Mouse (Mus musculus) cerebellum, adult 2 months (tissue): ENCODE measurements around the gene Kiss1r. TPM values are rescaled to one million over a fixed set of nuclear protein-coding genes. Genes with fewer than 3 reads are reported as not detected.

ENCODE experiments used
- DNase-seq, 2 experiments: peaks; one replicate each; pipeline ENCODE4 v3.0.0; 2021
- H3K27ac ChIP-seq: fragments of 200-500 bp; 2 replicates; pipeline ENCODE4 v1.5.1; 2012; ENCODE audit warnings: low read length, control low read depth, inconsistent platforms; ENCODE audit not compliant: insufficient read depth
- H3K27me3 ChIP-seq: fragments of 200-500 bp; 2 replicates; pipeline ENCODE4 v1.6.1; 2012; ENCODE audit warnings: inconsistent platforms, mild to moderate bottlenecking, low read length, moderate library complexity; ENCODE audit not compliant: control insufficient read depth, insufficient read depth
- H3K4me1 ChIP-seq: fragments of 200-500 bp; 2 replicates; pipeline ENCODE4 v1.6.1; 2011; ENCODE audit warnings: low read length; ENCODE audit not compliant: control insufficient read depth, insufficient read depth
- H3K4me3 ChIP-seq: fragments of 200-500 bp; replicated peaks from 2 replicates; pipeline ENCODE3; 2011; ENCODE audit warnings: mild to moderate bottlenecking, low read depth, low read length, control low read depth; ENCODE audit not compliant: insufficient read depth
- CTCF ChIP-seq: fragments of 200-500 bp; IDR thresholded peaks from 2 replicates; pipeline ENCODE4 v1.5.1; 2011; ENCODE audit warnings: low read depth, mild to moderate bottlenecking, control low read depth, low read length, moderate library complexity, borderline replicate concordance; ENCODE audit not compliant: insufficient read depth
- POLR2A ChIP-seq: fragments of 200-500 bp; IDR thresholded peaks from 2 replicates; pipeline ENCODE4 v1.6.1; 2011; ENCODE audit warnings: low read length, control low read depth, borderline replicate concordance; ENCODE audit not compliant: insufficient read depth
- WGBS: fragments of 180-500 bp; shearing (Covaris S2); methylation state at CpG from one replicate; pipeline ENCODE4 v1.1.7; 2018; 5-methylcytosine and 5-hydroxymethylcytosine counted together
- polyA plus RNA-seq: library from polyadenylated mRNA; depleted of rRNA; stranded (reverse); fragments of >200 nt; gene quantifications from 2 replicates; pipeline ENCODE4 v1.2.3, GENCODE M21; 2012

Kiss1r gene
- polyA plus RNA-seq, 1 experiment = 12.8 TPM

- Histone ChIP-seq H3K27ac (no peak overlapping the region), H3K4me1 (peaks cover 10% of the 10 kb centered on the region), H3K4me3 (no peak overlapping the region), H3K27me3 (no peaks in the 10 kb centered on the region)
- TF ChIP-seq POLR2A (no peak), CTCF (no peak)
- 91% methylated on average over 1 of the region's 1 CpGs for WGBS
- no peak for DNase-seq
Measured at GRCm38 (mm10) chr10:79942988-79943387, 26.2 kb downstream of the Kiss1r start.

GRCm38 (mm10) chr10:79943471-79943901 lies 26.7 kb downstream of the Kiss1r start:
- Histone ChIP-seq H3K27me3 (no peaks in the 10 kb centered on the region), H3K27ac (no peak overlapping the region), H3K4me1 (peaks cover 5% of the 10 kb centered on the region), H3K4me3 (no peak overlapping the region)
- no peak for DNase-seq
- 79% methylated on average over 9 of the region's 9 CpGs for WGBS
- no peak for TF ChIP-seq CTCF
- no peak for TF ChIP-seq POLR2A

DNA sequence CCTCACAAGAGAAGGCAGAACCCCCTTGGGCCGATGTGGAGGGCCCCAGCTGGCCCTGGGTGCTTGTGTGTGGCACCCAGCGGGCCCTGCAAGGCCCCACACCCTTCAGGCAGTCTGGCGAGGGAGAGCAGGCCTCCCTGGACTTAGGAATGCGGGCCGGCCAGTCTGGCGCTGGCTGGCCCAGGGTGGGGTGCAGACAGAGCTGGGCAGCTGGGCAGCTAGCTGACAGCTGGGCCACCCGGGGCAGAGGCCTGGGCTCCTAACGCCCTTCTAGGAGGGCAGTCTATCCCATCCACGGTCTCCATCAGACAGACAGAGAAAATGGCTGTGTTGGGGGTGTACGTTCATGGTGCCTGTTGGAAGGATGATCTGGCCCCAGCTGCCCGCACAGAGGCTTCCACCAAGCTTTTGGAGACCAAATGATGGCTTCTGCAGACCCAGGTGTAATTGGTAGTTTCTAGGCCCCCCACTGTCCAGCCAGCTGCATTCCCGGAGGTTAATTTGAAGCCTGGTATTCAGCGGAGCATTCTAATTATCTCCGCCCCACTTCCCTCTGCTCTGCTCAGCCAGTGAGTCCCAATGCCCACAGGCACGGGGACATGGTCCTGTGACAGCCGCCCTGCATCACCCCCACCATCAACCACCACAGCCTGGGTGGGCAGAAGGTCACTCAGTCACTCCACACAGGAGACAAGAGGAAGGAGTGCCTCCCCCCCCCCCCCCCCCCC lies 28.9 kb downstream of the Kiss1r start:
- Histone ChIP-seq H3K27me3 (no peaks in the 10 kb centered on the region), H3K4me3 (no peak overlapping the region), H3K27ac (no peak overlapping the region), H3K4me1 (peaks cover 5% of the 10 kb centered on the region)
- WGBS = 37% methylated on average over 16 of the region's 16 CpGs
- no peak for TF ChIP-seq POLR2A
- TF ChIP-seq CTCF = no peak
- DNase-seq = no peak

DNA sequence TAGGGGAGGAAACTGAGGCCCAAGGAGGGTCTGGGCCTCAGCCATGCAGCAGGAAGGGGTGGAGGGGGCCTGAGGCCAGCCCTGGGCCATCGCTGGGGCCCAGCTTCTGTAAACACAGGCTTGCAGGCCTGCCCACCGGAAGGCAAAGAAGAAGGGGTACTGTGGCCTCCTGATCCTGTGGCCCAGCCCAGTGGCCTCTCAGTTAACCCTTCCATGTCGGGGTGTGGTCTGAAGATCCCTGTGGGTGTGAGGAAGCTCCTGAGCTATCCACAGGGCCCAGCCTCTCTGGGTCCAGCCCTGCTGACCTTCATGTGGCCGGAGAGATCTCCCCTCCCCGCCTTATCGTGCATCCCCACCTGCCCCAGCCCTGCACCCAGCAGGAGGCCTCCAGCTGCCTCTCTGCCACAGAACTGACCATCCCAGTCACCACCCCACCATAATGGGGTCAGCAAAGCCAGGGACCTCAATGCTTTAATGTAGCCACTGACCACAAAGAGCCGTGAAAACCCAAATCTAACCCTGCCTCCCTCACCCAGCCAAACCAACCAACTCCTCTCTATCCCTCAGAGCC lies 30.1 kb downstream of the Kiss1r start:
- TF ChIP-seq POLR2A (no peak), CTCF (no peak)
- no peak overlapping the region for H3K4me3 ChIP-seq
- peaks cover 5% of the 10 kb centered on the region for H3K4me1 ChIP-seq
- H3K27me3 ChIP-seq = no peaks in the 10 kb centered on the region
- H3K27ac ChIP-seq = no peak overlapping the region
- WGBS = 70% methylated on average over 7 of the region's 7 CpGs
- no peak for DNase-seq

- Histone ChIP-seq H3K4me3 (no peak overlapping the region), H3K27ac (no peak overlapping the region), H3K27me3 (no peaks in the 10 kb centered on the region), H3K4me1 (peaks cover 5% of the 10 kb centered on the region)
- TF ChIP-seq POLR2A (no peak), CTCF (no peak)
- DNase-seq = no peak
- 88% methylated on average over 6 of the region's 6 CpGs for WGBS
Measured at GRCm38 (mm10) chr10:79947502-79947901, 30.7 kb downstream of the Kiss1r start.

DNA sequence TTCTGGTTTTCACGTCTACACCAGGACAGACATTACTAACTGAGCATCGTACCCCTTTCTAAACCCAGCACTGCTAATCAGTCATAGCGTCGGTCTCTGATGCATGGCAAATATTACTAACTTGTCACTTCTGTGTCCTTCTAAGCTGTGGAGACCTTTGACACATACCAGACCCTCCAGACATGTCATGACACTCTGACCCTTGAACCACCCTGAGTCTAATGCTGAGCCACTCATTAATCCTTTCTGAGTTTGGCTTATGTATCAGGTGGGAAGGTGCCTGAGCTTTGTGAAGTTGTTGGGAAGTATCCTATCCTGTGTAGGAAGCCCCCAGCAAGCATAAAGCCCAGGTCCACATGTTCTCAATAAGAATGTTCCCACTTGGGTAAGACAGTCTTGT lies 33.1 kb downstream of the Kiss1r start:
- DNase-seq = no peak
- Histone ChIP-seq H3K27ac (no peak overlapping the region), H3K27me3 (no peaks in the 10 kb centered on the region), H3K4me1 (peaks cover 5% of the 10 kb centered on the region), H3K4me3 (no peak overlapping the region)
- TF ChIP-seq CTCF = no peak
- TF ChIP-seq POLR2A = no peak
- 92% methylated on average over 4 of the region's 4 CpGs for WGBS

GRCm38 (mm10) chr10:79950661-79951060 lies 33.9 kb downstream of the Kiss1r start:
- Histone ChIP-seq H3K4me3 (no peak overlapping the region), H3K27ac (no peak overlapping the region), H3K4me1 (peaks cover 5% of the 10 kb centered on the region; the same call in 1 of the 2 replicates), H3K27me3 (no peaks in the 10 kb centered on the region)
- TF ChIP-seq POLR2A (no peak), CTCF (no peak)
- no peak for DNase-seq
- 76% methylated on average over 18 of the region's 18 CpGs for WGBS

DNA sequence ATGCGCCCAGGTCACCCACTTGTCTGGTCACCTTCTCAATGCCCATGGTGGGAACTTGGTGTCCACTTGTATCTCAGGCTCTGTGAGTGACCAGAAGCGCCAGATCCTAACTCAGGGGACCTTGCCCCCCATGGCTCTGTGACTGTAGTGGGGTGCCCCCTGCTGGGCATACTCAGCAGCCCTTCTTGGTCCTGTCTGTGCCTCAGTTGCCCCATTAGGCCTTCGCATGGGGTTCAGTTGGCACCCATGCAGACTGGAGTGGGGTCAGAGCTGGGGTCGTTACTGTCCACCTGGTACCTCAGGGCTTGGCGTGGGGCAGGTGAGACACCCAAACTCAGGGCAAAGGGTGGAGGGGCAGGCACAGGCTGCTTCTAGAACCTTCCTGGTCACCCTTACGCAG lies 37.2 kb downstream of the Kiss1r start:
- Histone ChIP-seq H3K4me3 (no peak overlapping the region), H3K27me3 (no peaks in the 10 kb centered on the region), H3K4me1 (no peaks in the 10 kb centered on the region; the same call in 1 of the 2 replicates), H3K27ac (no peak overlapping the region)
- DNase-seq = no peak
- 85% methylated on average over 6 of the region's 6 CpGs for WGBS
- TF ChIP-seq POLR2A (no peak), CTCF (peak; percentile 51)
